Mouse (Mus musculus): ENCODE data around the gene Psmb6.

Psmb6 gene

DNA sequence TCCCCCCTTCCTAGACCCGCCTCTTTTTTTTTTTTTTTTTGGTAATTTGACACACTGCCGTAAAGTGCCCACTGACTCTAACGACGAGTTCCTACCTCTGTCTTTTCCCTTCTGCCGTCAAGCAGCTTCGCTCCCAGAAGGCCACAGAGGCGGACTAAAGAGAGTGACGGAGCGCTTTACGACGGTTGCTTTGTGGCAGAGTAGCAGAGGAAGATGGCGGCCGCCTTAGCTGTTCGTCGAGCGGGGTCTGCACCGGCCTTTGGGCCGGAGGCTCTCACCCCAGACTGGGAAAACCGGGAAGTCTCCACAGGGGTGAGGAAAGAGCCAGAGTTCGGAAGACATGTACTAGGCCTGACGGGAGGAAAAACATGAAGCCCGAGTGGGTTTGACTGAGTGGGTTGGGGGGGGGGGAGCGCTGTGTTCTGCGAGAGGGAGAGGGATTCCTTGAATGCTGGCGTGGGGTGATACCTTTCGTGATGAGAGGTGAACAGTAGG, at the start of gene Psmb6:
TSS of gene Psmb6 (plus strand) at position 184 of the 495 bp plus-strand sequence.
- DNase-seq (ENCODE audit: low read depth in 1 of 2, low spot score in 2 of 2) = peak; percentile 77 to 78

DNA sequence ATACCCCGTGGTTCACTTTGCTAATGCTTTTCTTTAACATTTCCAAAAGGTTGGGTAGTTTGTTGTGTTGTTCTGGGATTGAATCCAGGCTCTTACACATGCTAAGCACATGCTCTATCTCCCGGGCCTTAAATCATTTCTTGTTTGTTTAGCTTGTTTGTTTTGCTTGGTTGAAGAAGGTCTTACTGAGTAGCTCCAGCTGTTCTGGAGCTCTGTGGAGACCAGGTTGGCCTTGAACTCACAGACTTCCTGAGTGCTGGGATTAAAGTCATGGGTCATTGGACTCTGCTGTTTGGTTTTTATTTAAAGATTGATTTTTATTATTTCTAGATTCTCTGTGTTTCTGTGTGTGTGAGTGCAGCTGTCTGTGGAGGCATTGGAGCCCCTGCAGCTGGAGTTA, 39.7 kb upstream of the Psmb6 start:
- DNase-seq (ENCODE audit: low read depth in 1 of 2, low spot score in 2 of 2) = no peak

DNA sequence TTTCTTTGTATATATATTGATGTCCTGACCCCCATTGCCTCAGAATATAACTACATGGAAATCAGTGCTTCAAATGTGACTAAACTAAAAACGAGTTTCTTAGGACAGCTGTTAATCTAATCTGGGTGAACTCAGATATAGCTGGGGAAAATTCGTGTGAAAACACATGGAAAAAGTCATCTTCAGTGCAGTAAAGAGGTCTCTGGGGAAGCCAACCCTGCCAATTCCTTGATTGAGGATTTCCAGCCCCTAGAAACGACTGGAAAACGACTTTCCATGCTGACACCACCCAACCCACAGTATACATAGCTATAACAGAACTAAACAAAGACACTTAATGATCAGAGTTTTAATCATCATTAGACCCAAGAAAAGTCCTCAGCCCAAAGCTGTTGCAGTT, 37.4 kb upstream of the Psmb6 start:
- DNase-seq (ENCODE audit: low read depth in 1 of 2, low spot score in 2 of 2) = no peak

DNA sequence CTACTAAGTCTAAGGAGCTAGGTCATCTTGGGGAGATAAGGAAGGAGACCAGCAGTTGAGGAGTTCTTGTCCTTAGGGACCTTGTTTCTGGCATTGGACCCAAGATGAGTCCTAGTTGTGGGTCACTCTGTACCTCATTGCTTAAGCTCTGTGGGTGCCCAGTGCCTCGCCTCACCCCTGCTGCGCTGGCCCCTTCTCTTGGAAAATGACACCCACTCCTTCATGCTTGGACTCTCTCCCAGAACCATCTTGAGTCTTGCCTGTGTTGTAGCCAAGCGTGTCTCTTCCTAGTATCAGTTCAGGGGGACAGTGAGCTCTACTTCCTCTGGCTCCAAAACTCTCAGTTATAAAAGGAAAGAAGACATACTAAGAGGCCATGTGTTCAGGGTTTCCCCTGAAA, 36.0 kb upstream of the Psmb6 start:
- no peak for DNase-seq (ENCODE audit: low read depth in 1 of 2, low spot score in 2 of 2)

DNA sequence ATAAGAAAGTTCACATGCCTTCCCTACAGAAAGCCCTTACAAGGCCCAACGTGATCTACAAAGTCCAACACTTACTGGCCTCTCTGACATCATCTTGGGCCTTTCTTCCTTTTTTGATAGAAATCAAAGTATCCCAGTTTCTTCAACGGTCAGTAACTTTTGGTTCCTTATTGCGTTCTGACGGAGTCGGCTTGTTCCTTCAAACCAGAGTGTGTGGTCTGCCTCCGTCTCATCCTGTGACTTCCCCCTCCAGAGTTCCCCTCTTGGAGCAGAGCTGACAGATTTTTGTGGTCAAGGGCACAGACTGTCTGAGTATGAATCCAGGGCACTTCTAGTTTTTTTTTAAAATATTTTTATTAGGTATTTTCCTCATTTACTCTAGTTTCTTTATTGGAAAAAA, 35.5 kb upstream of the Psmb6 start:
- DNase-seq (ENCODE audit: low read depth in 1 of 2, low spot score in 2 of 2) = peak; percentile 67 to 74

DNA sequence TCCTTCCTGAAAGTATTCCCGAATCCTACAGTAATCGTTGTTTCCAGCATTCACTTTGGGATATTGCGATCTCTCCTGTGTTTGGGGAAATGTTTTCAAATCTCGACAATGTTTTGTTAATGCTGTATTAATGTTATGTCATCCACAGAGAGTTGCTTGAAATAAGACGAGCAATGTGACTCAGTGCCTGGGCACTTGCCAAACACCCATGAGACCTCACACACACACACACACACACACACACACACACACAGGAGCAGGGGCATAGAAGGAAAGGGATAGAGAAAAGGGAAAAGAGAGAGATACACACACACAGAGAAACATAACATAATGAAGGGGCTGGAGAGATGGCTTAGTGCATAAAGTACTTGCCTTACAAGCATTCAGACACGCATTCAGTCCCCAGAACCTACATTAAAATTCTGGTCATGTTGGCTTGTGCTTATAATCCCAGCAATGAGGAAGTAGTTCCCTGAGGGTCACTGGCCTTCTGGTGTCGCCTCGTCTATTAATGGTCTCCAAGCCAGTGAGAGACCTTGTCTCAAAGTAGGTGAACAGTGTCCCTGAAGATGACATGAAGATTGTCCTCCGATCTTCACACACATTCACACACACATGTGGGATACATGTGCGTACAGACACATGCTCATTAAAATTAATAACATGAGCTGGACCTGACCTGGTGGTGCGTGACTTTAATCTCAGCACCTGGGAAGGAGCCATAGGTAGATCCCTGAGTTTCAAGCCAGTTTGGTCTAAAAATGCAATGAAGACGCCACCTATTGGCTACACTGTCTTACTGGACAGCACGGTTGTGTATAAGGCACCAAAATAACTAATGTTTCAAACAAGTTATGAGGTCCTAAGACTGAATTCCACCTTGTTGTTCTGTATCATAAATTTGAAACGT, 25.3 kb upstream of the Psmb6 start:
- DNase-seq (ENCODE audit: low read depth in 1 of 2, low spot score in 2 of 2) = no peak

DNA sequence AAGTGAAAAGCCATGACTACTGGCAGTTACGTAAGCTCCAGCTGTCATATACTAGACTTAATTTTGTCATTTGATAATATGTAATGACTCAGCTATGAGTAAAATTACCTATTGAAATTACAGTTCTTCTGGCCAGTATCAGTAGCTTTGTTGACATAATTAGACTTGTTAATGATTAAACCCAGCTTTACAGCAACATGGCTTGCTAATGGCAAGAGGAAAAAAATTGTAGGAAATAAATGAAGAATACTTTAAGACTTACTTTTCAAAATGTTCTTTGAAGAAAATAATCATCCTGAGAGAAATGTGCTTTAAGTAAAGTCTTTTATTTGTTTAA, 24.7 kb upstream of the Psmb6 start:
- no peak for DNase-seq (ENCODE audit: low read depth in 1 of 2, low spot score in 2 of 2)

DNA sequence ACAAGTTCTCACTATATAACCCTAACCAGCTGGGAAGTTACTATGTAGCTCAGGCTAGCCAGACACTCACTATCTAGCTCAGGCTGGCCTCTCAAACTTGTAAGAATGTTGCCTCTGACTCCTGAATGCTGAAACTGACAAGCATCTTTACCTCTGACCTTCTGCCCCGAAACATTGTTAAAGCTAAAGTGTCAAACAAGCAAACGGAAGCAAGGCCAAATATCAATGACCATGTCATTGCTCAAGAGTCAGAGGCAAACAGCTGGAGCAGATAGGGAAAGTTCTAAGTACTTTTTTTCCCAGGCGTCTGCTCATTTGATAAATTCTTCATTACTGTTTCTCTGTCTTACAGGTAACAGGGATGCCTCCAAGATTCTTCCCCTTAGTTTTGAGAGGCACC, 23.1 kb upstream of the Psmb6 start:
- no peak for DNase-seq (ENCODE audit: low read depth in 1 of 2, low spot score in 2 of 2)

DNA sequence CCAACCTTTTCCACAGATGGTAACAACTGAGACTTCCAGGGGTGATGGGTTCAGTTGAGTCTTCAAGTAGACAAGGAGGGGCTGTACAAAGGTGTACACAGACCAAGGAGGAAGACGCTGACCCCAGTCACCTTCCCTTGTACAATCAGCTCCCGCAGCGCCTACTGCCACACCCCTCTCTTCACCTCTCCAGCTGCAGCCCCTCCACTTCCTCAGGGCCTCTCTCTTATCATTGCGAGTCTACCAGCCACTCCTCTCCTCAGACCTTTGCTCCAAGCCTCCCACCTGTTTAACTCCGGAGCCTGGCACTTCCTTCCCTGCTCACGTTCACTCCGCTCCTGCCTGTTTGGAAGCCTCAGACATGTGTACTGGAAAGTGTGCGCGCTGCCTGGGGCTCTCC, 20.2 kb upstream of the Psmb6 start, which contains the start of gene Tm4sf5:
TSS of gene Tm4sf5 (plus strand) at position 275 of the 400 bp plus-strand sequence.
- DNase-seq (ENCODE audit: low read depth in 1 of 2, low spot score in 2 of 2) = no peak

DNA sequence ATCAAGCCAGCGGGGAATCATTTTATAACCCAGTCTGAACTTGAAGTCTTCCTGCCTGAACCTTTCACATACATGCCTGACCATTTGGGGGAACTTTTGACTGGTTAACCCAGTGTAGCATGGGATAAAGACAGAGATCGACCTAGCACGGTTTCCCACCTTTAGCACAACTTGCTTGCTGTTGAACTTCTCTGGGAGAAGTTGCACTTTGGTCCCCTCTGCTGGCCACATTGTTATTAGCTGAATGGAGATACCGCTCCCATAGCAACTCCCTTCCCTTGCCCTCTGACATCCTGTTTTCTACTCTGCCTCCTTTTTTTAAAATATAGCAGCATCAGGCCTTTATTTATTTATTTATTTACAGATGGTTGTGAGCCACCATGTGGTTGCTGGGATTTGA, 18.8 kb upstream of the Psmb6 start:
- DNase-seq (ENCODE audit: low read depth in 1 of 2, low spot score in 2 of 2) = peak; percentile 32 to 60

DNA sequence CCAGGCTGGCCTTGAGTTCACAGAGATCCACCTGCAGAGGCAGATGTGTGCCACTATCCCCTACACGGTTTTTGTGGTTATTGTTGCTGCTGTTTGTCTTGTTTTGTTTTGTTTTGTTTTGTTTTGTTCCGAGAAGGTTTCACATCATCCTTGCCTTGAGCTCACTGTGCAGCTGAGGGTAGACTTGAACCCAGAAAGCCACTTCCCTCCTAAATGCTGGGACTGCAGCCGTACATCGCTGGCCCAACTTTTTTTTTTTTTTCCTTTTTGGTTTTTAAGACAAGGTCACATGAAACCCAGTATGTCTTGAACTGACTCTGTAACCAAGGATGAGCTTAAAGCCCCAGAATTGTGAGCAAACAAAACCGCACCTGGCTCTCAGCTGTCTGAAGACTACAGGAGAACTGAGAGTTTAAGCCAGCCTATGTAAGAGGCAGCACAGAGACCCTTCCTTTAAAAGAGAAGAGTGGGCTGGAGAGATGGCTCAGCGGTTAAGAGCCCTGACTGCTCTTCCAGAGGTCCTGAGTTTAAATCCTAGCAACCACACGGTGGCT, 18.1 kb upstream of the Psmb6 start:
- DNase-seq (ENCODE audit: low read depth in 1 of 2, low spot score in 2 of 2) = no peak

DNA sequence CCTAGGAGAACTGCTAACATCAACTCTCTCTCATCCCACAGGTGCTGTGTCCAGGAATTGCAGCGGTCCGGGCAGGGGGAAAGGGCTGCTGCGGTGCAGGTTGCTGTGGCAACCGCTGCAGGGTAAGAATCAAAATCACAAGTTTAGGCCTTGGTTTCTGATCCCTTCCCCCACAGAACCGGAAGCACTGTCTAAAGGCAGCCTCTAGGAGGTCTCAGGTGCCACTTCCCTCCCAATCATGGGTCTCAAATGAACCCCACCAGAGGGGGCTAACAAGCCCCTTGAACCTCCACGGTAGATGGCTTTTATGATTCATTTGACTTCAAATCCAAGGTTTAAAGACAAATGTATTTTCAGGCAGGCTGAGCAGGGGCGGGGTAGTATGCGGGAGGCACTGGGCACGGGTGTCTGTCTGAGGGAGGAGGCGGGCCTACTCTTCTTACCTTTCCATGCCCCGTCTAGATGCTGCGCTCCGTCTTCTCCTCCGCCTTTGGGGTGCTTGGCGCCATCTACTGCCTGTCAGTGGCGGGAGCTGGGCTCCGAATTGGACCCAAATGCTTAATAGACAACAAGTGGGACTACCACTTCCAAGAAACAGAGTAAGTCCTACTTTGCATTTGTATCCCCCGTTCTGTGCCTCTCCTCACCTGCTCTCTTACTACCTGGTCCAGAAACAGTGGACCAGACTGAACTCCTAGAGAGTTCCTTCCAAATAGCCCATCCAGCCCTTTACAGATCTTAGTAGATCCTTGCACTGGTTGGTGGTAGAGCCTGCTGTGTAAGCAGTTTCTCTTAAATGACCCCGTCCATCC, 15.2 kb upstream of the Psmb6 start:
- no peak for DNase-seq (ENCODE audit: low read depth in 1 of 2, low spot score in 2 of 2)

DNA sequence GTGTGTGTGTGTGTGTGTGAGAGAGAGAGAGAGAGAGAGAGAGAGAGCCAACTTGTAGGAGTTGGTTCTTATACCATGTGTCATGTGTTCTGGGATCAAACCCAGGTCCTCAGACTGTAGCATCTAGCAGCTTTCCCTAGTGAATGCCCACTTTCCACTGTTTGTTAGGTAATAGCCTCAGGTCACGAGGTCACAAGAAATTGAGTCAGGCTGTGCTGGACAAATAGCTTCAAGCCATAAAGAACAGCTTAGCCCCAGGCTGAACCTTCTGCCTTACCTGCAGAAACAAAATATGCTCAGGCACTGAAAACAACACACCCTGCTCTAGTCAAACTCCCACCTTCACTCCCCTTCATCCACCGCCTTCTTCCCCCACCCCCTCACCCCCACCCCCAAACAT, 13.9 kb upstream of the Psmb6 start:
- no peak for DNase-seq (ENCODE audit: low read depth in 1 of 2, low spot score in 2 of 2)

DNA sequence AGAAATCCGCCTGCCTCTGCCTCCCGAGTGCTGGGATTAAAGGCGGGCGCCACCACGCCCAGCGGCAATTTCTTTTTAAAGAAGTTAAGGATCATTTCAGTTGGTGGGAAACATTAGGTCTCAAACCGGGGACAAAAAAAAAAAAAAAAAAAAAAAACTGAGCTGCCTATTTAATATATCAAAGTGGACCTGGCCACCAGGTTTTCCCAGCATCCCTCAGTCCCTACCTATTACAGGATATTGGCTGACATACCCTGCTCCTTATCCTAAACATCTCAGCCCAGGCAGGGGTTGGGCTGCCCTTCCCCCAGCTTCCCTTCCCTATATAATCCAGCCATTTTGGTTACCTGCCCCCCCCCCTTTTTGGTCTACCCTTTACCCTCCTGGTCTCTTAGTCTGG, 13.3 kb upstream of the Psmb6 start:
- DNase-seq (ENCODE audit: low read depth in 1 of 2, low spot score in 2 of 2) = no peak

DNA sequence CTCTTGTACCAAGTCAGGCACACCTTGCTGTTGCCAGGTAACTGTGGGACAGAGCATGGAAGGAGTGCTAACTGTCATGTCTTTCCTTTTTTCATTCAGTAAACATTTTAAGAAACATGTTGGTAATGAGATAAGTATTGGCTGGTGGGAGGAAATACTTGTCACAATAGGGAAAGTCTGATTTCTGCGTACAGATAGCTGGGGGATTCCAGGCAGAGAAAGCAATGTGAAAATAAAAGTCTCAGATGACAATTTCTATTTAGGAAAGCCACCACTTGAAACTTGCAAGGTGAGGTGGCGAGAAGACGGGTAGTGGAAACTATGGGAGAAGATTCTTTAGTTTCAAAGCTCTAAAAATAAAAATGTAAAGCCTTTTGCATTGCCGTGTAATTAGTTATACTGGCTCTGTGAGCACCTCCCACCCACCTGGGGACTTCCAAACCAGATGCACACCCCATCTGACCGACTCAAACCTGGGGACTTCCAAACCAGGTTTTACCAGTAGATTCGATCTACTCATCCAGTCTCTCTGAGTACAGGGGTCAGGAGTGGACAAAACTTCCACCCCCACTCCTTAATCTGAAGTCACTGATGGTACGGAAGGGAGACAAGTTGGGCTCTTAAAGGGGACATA, 12.3 kb upstream of the Psmb6 start:
- no peak for DNase-seq (ENCODE audit: low read depth in 1 of 2, low spot score in 2 of 2)

DNA sequence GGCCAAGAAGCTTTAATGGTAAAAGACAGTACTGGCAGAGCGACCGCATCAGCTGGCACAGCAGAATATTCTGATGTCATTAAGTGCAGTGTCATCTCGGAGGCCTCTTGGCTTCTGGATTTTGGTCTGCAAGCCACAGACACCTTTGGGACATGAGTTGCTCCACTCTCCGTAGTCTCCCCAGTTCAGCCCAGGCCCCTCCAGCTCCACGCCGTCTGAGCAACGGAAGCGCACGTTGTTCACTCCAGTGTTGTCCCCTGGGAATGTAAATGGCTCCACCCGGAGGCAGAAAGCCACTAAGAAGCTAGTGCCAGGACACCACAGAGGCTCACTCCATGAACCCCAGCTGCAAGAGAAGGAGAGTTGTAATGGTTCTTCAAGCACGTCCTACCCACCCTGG, 11.6 kb upstream of the Psmb6 start:
- DNase-seq (ENCODE audit: low read depth in 1 of 2, low spot score in 2 of 2) = no peak

DNA sequence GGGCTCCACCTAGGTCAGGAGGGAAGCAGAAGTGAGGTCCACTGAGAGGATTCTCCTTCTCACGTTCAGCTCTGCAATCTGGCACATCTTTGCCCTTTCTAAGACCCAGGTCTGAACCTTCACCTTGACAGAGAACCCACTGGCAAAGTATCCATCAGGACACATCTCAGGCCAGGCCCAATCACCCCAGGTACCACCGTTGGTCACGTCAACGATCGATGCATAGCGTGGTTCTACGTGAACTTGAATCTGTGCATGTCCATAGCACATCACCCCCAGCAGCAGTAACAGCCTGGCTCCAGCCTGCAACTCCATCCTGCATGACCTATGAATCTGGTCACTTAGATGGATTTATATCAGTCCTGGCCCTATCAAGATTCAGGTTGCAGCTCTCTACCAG, 10.9 kb upstream of the Psmb6 start, which contains the start of gene Vmo1:
TSS of gene Vmo1 (minus strand) at position 329 of the 400 bp plus-strand sequence.
- no peak for DNase-seq (ENCODE audit: low read depth in 1 of 2, low spot score in 2 of 2)

DNA sequence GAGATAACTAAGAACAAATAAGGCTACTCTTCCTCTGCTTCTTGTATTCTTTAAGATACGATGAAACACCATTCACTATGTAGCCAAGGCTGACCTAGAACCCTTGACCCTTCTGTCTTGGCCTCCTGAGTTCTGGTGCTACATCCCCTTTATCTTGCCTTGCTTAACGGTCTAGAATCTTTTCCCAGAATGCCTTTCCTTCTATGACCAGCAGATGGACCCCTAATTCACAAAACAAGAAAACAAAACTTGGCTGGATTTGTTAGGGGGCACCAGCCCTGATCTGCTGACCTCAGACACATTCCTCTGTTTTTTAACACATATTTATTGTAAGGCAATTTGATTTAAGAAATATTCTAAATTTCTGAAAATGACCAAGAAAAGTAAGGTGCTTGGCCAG, 8.8 kb upstream of the Psmb6 start:
- no peak for DNase-seq (ENCODE audit: low read depth in 1 of 2, low spot score in 2 of 2)

DNA sequence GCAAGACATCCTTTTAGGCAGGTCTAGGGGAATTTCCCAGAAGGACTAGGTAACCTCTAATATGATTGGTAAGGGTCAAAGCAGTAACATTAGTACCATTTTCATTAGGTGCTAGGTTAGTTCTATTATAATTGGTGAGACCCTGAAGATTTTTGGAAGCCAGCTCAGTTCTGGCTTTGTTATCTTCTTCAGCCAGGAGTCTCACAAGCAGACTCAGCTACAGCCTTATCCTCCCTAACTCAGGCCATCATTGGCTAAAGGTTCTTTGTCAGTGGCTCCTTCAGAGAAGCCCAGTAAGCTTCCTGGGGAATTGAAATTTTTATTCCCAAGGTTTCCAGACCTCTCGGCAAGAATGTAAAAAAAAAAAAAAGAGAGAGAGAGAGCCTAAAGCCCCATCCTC, 6.7 kb upstream of the Psmb6 start:
- no peak for DNase-seq (ENCODE audit: low read depth in 1 of 2, low spot score in 2 of 2)

DNA sequence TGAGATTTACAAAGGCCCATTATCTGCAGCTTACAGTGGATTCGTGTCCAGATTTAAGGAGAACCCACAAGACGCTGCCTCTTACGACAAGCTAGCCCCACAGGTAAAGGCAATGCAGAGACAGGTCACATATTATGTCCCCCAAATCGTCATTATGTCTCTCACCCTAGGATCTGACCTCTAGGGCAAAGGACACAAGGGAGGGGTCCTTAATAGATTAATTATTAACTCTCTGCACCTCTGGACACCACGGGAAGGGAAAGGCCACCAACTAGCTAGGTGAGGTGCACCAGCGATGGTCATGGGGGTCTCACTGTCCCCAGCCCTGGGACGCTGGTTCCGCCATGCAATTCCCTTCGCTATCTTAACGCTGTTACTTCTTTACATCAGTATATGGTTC, 6.2 kb upstream of the Psmb6 start, which contains the start of gene Gltpd2:
TSS of gene Gltpd2 (plus strand) at position 274 of the 400 bp plus-strand sequence.
- DNase-seq (ENCODE audit: low read depth in 1 of 2, low spot score in 2 of 2) = no peak

DNA sequence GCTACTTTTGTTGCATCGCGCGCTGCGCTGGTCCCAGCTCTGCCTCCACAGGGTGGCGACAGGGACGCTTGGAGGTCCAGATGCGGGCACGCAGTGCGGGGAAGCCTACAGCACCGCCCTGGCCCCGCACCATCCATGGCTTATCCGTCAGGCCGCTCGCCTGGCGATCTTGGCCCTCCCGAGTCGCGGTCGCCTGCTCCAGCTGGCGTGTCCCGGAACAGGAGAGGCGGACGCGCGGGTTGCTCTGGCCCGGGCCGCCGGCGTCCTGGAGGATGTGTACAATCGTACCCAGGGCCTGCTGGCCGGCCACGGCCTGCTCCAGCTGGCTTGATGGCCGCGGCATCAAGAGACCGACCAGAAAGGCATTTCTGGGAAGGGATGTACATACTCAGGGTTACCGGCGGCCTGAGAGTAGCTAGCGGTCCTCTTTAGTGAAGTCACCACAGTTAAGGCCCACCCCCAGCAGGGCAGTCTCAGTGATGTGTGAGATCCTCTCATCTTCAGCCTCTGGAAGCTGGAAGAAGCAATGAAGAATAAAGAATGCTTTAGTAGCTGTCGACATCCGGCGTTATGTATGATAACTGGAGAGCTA, 4.9 kb upstream of the Psmb6 start:
- no peak for DNase-seq (ENCODE audit: low read depth in 1 of 2, low spot score in 2 of 2)

All from monocyte, adult 2 months (primary cell).